Comparison of ENCODE assay signal across 25 mouse cellular contexts in the genomic region with DNA sequence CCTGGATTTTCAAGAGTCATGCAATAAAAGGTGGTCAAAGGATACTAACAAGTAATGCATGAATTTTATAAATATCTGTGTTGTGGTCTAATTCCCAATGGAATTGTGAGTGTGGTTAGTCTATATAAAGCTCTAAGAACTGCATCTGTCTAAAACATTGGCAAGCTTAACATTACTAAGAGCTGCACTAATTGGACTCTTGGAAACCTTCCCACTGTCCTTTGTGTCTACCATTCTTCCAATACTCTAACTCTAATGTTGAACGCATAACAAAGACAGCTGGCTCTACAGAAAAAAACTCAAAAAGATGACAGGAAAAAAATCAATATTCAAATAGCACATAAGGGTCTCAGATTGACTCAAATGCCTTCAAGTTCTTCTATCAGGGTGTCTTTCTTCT. TPM values are rescaled to one million over a fixed set of nuclear protein-coding genes. Genes with fewer than 3 reads are reported as not detected.
A peak's percentile ranks its signal among the peaks of the same experiment; 100 is the strongest.
DNase-seq lines count a peak whose midpoint lies in the region; ATAC-seq and TF ChIP-seq lines count a peak whose summit lies in the region.
"Had no signal": no experiment of that assay in that cellular context is flagged by ENCODE, and none has a peak within 500 bp of the region (broad histone marks: within the 10 kb centered on the region; RNA-seq: fewer than 3 reads in every experiment).

No protein-coding gene starts in this region.

- no peak overlapping the region for H3K9ac ChIP-seq in forebrain, embryonic 14.5 days (ENCODE audit: low read length)
- no peak overlapping the region for H3K9ac ChIP-seq in forebrain, embryonic 12.5 days
- H3K9ac ChIP-seq in limb, embryonic 14.5 days (ENCODE audit: low read depth, low read length, severe bottlenecking), result no peak overlapping the region
- no peak overlapping the region for H3K9ac ChIP-seq in neural tube, embryonic 14.5 days (replicated peaks; ENCODE audit: low read depth, low read length)
- H3K9ac ChIP-seq: embryonic facial prominence, embryonic 12.5 days; embryonic facial prominence, embryonic 15.5 days; forebrain, embryonic 13.5 days had no signal

- no peak for TF ChIP-seq POLR2A in limb, embryonic 14.5 days (IDR thresholded peaks at IDR 0.05; ENCODE audit: borderline replicate concordance, extremely low read depth, insufficient read depth, insufficient read length)
- no peak for TF ChIP-seq POLR2A in brain, embryonic 14.5 days (IDR thresholded peaks at IDR 0.05; ENCODE audit: borderline replicate concordance, extremely low read depth, insufficient read depth, insufficient read length, poor library complexity, severe bottlenecking)

- H3K27me3 ChIP-seq in forebrain, embryonic 14.5 days (replicated peaks; ENCODE audit: control insufficient read depth, insufficient read depth, low read length), result no peaks in the 10 kb centered on the region
- no peaks in the 10 kb centered on the region for H3K27me3 ChIP-seq in forebrain, embryonic 12.5 days
- H3K27me3 ChIP-seq in limb, embryonic 14.5 days (ENCODE audit: control insufficient read depth, insufficient read depth, low read length), result no peaks in the 10 kb centered on the region
- no peaks in the 10 kb centered on the region for H3K27me3 ChIP-seq in limb, embryonic 10.5 days (ENCODE audit: low read depth, poor library complexity, severe bottlenecking)
- no peaks in the 10 kb centered on the region for H3K27me3 ChIP-seq in neural tube, embryonic 14.5 days (ENCODE audit: control insufficient read depth, insufficient read depth, low read length)
- H3K27me3 ChIP-seq: embryonic facial prominence, embryonic 12.5 days; embryonic facial prominence, embryonic 15.5 days; forebrain, embryonic 13.5 days; Patski had no signal

- TF ChIP-seq CTCF in brain, embryonic 14.5 days (IDR thresholded peaks at IDR 0.05; ENCODE audit: borderline replicate concordance, extremely low read depth, insufficient read depth, insufficient read length), result no peak

- H3K4me1 ChIP-seq in forebrain, embryonic 14.5 days (ENCODE audit: control insufficient read depth, insufficient read depth, low read length), result no peaks in the 10 kb centered on the region
- no peaks in the 10 kb centered on the region for H3K4me1 ChIP-seq in forebrain, embryonic 12.5 days
- no peaks in the 10 kb centered on the region for H3K4me1 ChIP-seq in limb, embryonic 14.5 days (ENCODE audit: control insufficient read depth, insufficient read depth, low read length)
- no peaks in the 10 kb centered on the region for H3K4me1 ChIP-seq in limb, embryonic 10.5 days
- no peaks in the 10 kb centered on the region for H3K4me1 ChIP-seq in neural tube, embryonic 14.5 days (ENCODE audit: control insufficient read depth, insufficient read depth, low read length)
- H3K4me1 ChIP-seq: embryonic facial prominence, embryonic 12.5 days; embryonic facial prominence, embryonic 15.5 days; forebrain, embryonic 10.5 days; forebrain, embryonic 13.5 days had no signal

- no peaks in the 10 kb centered on the region for H3K36me3 ChIP-seq in forebrain, embryonic 14.5 days (ENCODE audit: control insufficient read depth, insufficient read depth, low read length)
- H3K36me3 ChIP-seq in forebrain, embryonic 12.5 days (replicated peaks), result no peaks in the 10 kb centered on the region
- H3K36me3 ChIP-seq in limb, embryonic 14.5 days (ENCODE audit: control insufficient read depth, insufficient read depth, low read length), result no peaks in the 10 kb centered on the region
- no peaks in the 10 kb centered on the region for H3K36me3 ChIP-seq in limb, embryonic 10.5 days
- H3K36me3 ChIP-seq in neural tube, embryonic 14.5 days (ENCODE audit: control insufficient read depth, insufficient read depth, low read length), result no peaks in the 10 kb centered on the region
- H3K36me3 ChIP-seq: embryonic facial prominence, embryonic 12.5 days; embryonic facial prominence, embryonic 15.5 days; forebrain, embryonic 10.5 days had no signal

- no peak overlapping the region for H3K4me2 ChIP-seq in forebrain, embryonic 14.5 days (ENCODE audit: low read length)
- no peak overlapping the region for H3K4me2 ChIP-seq in forebrain, embryonic 12.5 days
- no peak overlapping the region for H3K4me2 ChIP-seq in limb, embryonic 14.5 days (replicated peaks; ENCODE audit: low read depth, low read length, severe bottlenecking)
- no peak overlapping the region for H3K4me2 ChIP-seq in neural tube, embryonic 14.5 days (ENCODE audit: low read depth, low read length)
- H3K4me2 ChIP-seq: embryonic facial prominence, embryonic 12.5 days; embryonic facial prominence, embryonic 15.5 days; forebrain, embryonic 13.5 days had no signal

- 23% methylated on average over 1 of the region's 1 CpGs for WGBS in forebrain, embryonic 14.5 days
- 89% methylated on average over 1 of the region's 1 CpGs for WGBS in forebrain, embryonic 12.5 days
- WGBS in limb, embryonic 14.5 days, result 88% methylated on average over 1 of the region's 1 CpGs
- WGBS in limb, embryonic 10.5 days, result 94% methylated on average over 1 of the region's 1 CpGs
- 85% methylated on average over 1 of the region's 1 CpGs for WGBS in neural tube, embryonic 14.5 days

- peak; percentile 16 for DNase-seq in forebrain, embryonic 14.5 days (ENCODE audit: low spot score)
- DNase-seq in limb, embryonic 14.5 days (ENCODE audit: low spot score), result peak; percentile 6
- no peak for DNase-seq in limb, embryonic 10.5 days (ENCODE audit: low spot score)
- DNase-seq in neural tube, embryonic 10.5 days (ENCODE audit: extremely low spot score, low spot score), result no peak
- DNase-seq in brain, embryonic 14.5 days (ENCODE audit: low read depth), result peak; percentile 54
- DNase-seq: adrenal gland, adult 8-10 months; adrenal gland, postnatal 14 days; adrenal gland, postnatal 36 days; cerebellum, adult 11 months; cerebellum, adult 18-20 months; cerebellum, adult 8-10 months; cerebellum, adult 9-11 months; cerebellum, postnatal 14 days; cerebellum, postnatal 36 days; embryo, embryonic 11 days had no signal

- no peak overlapping the region for H3K27ac ChIP-seq in forebrain, embryonic 14.5 days (ENCODE audit: low read depth, low read length)
- no peak overlapping the region for H3K27ac ChIP-seq in forebrain, embryonic 12.5 days
- no peak overlapping the region for H3K27ac ChIP-seq in limb, embryonic 14.5 days (replicated peaks; ENCODE audit: low read depth, low read length)
- H3K27ac ChIP-seq in limb, embryonic 10.5 days, result no peak overlapping the region
- no peak overlapping the region for H3K27ac ChIP-seq in neural tube, embryonic 14.5 days (ENCODE audit: low read depth, low read length)
- H3K27ac ChIP-seq: embryonic facial prominence, embryonic 12.5 days; embryonic facial prominence, embryonic 15.5 days; forebrain, embryonic 10.5 days; forebrain, embryonic 13.5 days had no signal

- H3K9me3 ChIP-seq in forebrain, embryonic 14.5 days (replicated peaks; ENCODE audit: control insufficient read depth, low read length), result no peaks in the 10 kb centered on the region
- H3K9me3 ChIP-seq in forebrain, embryonic 12.5 days, result no peaks in the 10 kb centered on the region
- H3K9me3 ChIP-seq in limb, embryonic 14.5 days (ENCODE audit: control insufficient read depth, low read length), result no peaks in the 10 kb centered on the region
- H3K9me3 ChIP-seq in limb, embryonic 10.5 days (replicated peaks), result no peaks in the 10 kb centered on the region
- H3K9me3 ChIP-seq in neural tube, embryonic 14.5 days (ENCODE audit: control insufficient read depth, low read length), result no peaks in the 10 kb centered on the region
- H3K9me3 ChIP-seq: embryonic facial prominence, embryonic 12.5 days; embryonic facial prominence, embryonic 15.5 days; forebrain, embryonic 10.5 days; forebrain, embryonic 13.5 days had no signal

- no peak for ATAC-seq in forebrain, embryonic 14.5 days
- no peak for ATAC-seq in forebrain, embryonic 12.5 days (ENCODE audit: low FRiP score)
- ATAC-seq in limb, embryonic 14.5 days (ENCODE audit: low FRiP score, low read depth), result no peak
- peak; percentile 70; the same call in 1 of the 2 replicates for ATAC-seq in neural tube, embryonic 14.5 days (ENCODE audit: low read depth)
- ATAC-seq in activated CD4-positive, CD25-positive, alpha-beta regulatory T cell, adult 4 months, result no peak
- ATAC-seq: forebrain, embryonic 13.5 days; forebrain, embryonic 16.5 days; Patski had no signal

- H3K4me3 ChIP-seq in forebrain, embryonic 14.5 days (ENCODE audit: low read depth, low read length), result no peak overlapping the region
- H3K4me3 ChIP-seq in forebrain, embryonic 12.5 days (replicated peaks), result no peak overlapping the region
- H3K4me3 ChIP-seq in limb, embryonic 14.5 days (replicated peaks; ENCODE audit: low read length), result no peak overlapping the region
- H3K4me3 ChIP-seq in limb, embryonic 10.5 days, result no peak overlapping the region
- H3K4me3 ChIP-seq in neural tube, embryonic 14.5 days (ENCODE audit: low read depth, low read length), result no peak overlapping the region
- H3K4me3 ChIP-seq: embryonic facial prominence, embryonic 12.5 days; embryonic facial prominence, embryonic 15.5 days; erythroblast, embryonic 14.5 days; forebrain, embryonic 10.5 days; forebrain, embryonic 13.5 days had no signal

RNA-seq across cellular contexts. Expression of a gene that starts 58.1 kb away (rescaled TPM):
- polyA plus RNA-seq in forebrain, embryonic 14.5 days (2014; fragmentation: Nextera tagmentation; extraction: Ambion mirVana), result 14.3 and 19.0 TPM in 2 replicates
- 21.2 and 22.3 TPM in 2 replicates for polyA plus RNA-seq in forebrain, embryonic 12.5 days (2016; fragmentation: Nextera tagmentation; extraction: Ambion mirVana)
- 2.4 and 3.2 TPM in 2 replicates for polyA plus RNA-seq in limb, embryonic 14.5 days (2012; rRNA removed)
- 2.2 and 4.0 TPM in 2 replicates for polyA plus RNA-seq in limb, embryonic 14.5 days (2014; fragmentation: Nextera tagmentation; extraction: Ambion mirVana)
- 5.1 and 5.9 TPM in 2 replicates for polyA plus RNA-seq in limb, embryonic 10.5 days (2016; fragmentation: Nextera tagmentation; extraction: Ambion mirVana)
- polyA plus RNA-seq in neural tube, embryonic 14.5 days (2014; fragmentation: Nextera tagmentation; extraction: Ambion mirVana), result 36.2 and 36.5 TPM in 2 replicates
- polyA plus RNA-seq in brain, embryonic 14.5 days (2012; rRNA removed), result 18.3 and 27.3 TPM in 2 replicates
- polyA plus RNA-seq in activated CD4-positive, CD25-positive, alpha-beta regulatory T cell, adult 4 months (2017; shearing (Covaris generic)), result under 1 TPM in 1 of 2 experiments, not detected in 1; 0.07 TPM
- polyA plus RNA-seq: Patski had no signal

Comparison
In these comparisons a context has a peak if more than half of its experiments do, and no peak if none do; other contexts are left out.
1. DNase-seq: peak in forebrain, embryonic 14.5 days (single experiment), limb, embryonic 14.5 days (single experiment) and brain, embryonic 14.5 days (single experiment); none in limb, embryonic 10.5 days (single experiment) and neural tube, embryonic 10.5 days (single experiment).